Mouse (Mus musculus) spleen, adult 2 months (tissue): Measurements from ENCODE around the gene Exoc2.

Source experiments
- CTCF ChIP-seq: fragments of 200-500 bp; IDR thresholded peaks from 2 replicates; pipeline ENCODE4 v1.5.1; 2011; ENCODE audit warnings: mild to moderate bottlenecking, inconsistent platforms; ENCODE audit not compliant: insufficient read depth, insufficient read length, insufficient replicate concordance; ENCODE audit errors: extremely low read depth
- POLR2A ChIP-seq: fragments of 200-500 bp; IDR thresholded peaks from 2 replicates; pipeline ENCODE4 v1.6.1; 2011; ENCODE audit warnings: low read depth, low read length, inconsistent platforms

- TF ChIP-seq POLR2A (no peak), CTCF (no peak)
Observed at GRCm38 (mm10) chr13:30793196-30793595, 180.7 kb downstream of the Exoc2 start.
